Mouse (Mus musculus) MEL (cell line): ENCODE measurements at regions not wholly inside any gene's neighbourhood (a gene's known extent, or its start where the extent isn't known, plus 50 kb on each side); places are given as distances from the start of the nearest gene placed in this dataset.

Experiments
- DNase-seq: peaks from one replicate; pipeline ENCODE4 v3.0.0; 2011; ENCODE audit warnings: low read depth, low spot score
- H3K27ac ChIP-seq: 2 replicates; pipeline ENCODE4 v1.5.1; 2012; ENCODE audit warnings: low read depth, mild to moderate bottlenecking, control low read depth, low read length, moderate library complexity; ENCODE audit not compliant: control insufficient read depth
- H3K27me3 ChIP-seq, 2 experiments: fragments of 150-350 bp in 1 of 2; sonication (generic) in 1 of 2; 2 replicates each; pipeline ENCODE4 v1.6.1; 2012; ENCODE audit warnings: low read length in 2 of 2, mild to moderate bottlenecking in 2 of 2, improper control_type of control experiment in 1 of 2, moderate library complexity in 1 of 2; ENCODE audit not compliant: insufficient read depth in 2 of 2, control insufficient read depth in 1 of 2
- H3K36me3 ChIP-seq, 2 experiments: 2 replicates each; pipeline ENCODE4 v1.6.1; 2012 to 2014; ENCODE audit warnings: low read length in 2 of 2, improper control_type of control experiment in 1 of 2, inconsistent platforms in 1 of 2, mild to moderate bottlenecking in 1 of 2; ENCODE audit not compliant: insufficient read depth in 2 of 2, control insufficient read depth in 1 of 2
- H3K4me1 ChIP-seq, 2 experiments: fragments of 150-350 bp in 1 of 2; sonication (generic) in 1 of 2; 2 replicates each; pipeline ENCODE4 v1.6.1; 2012; ENCODE audit warnings: low read length in 2 of 2, improper control_type of control experiment in 1 of 2, mild to moderate bottlenecking in 1 of 2; ENCODE audit not compliant: insufficient read depth in 2 of 2, control insufficient read depth in 1 of 2
- H3K4me3 ChIP-seq, 2 experiments: fragments of 150-350 bp in 1 of 2; sonication (generic) in 1 of 2; 2 replicates each; pipeline ENCODE4 v1.5.1; 2012; ENCODE audit warnings: low read depth in 2 of 2, low read length in 2 of 2, mild to moderate bottlenecking in 2 of 2, moderate library complexity in 2 of 2, control low read depth in 1 of 2, improper control_type of control experiment in 1 of 2; ENCODE audit not compliant: control insufficient read depth in 1 of 2, insufficient read depth in 1 of 2
- H3K79me2 ChIP-seq: 2 replicates; pipeline ENCODE4 v1.6.1; 2012; ENCODE audit warnings: mild to moderate bottlenecking, low read length, moderate library complexity; ENCODE audit not compliant: control insufficient read depth, poor library complexity, insufficient read depth
- H3K9ac ChIP-seq: 2 replicates; pipeline ENCODE4 v1.6.1; 2012; ENCODE audit warnings: low read depth, mild to moderate bottlenecking, control low read depth, low read length, moderate library complexity; ENCODE audit not compliant: control insufficient read depth, poor library complexity, severe bottlenecking
- H3K9me3 ChIP-seq: fragments of 150-350 bp; sonication (generic); replicated peaks from 2 replicates; pipeline ENCODE4 v1.6.1; 2012; ENCODE audit warnings: mild to moderate bottlenecking, low read length, improper control_type of control experiment, moderate library complexity; ENCODE audit not compliant: insufficient read depth
- CHD1 ChIP-seq: IDR thresholded peaks from 2 replicates; pipeline ENCODE4 v1.6.1; 2012; ENCODE audit warnings: low read depth, mild to moderate bottlenecking, inconsistent platforms, low read length, improper control_type of control experiment
- CHD2 ChIP-seq: IDR thresholded peaks from 2 replicates; pipeline ENCODE4 v1.6.1; 2011; ENCODE audit warnings: low read length, improper control_type of control experiment
- CTCF ChIP-seq, 3 experiments: IDR thresholded peaks in 2 of 3; conservative IDR thresholded peaks in 1 of 3; 2 replicates each; pipeline ENCODE4 v1.5.1; 2011 to 2012; ENCODE audit warnings: low read length in 3 of 3, low read depth in 2 of 3, mild to moderate bottlenecking in 2 of 3, improper control_type of control experiment in 1 of 3, inconsistent platforms in 1 of 3, mixed read lengths in 1 of 3, moderate library complexity in 1 of 3; ENCODE audit not compliant: control insufficient read depth in 1 of 3, insufficient read depth in 1 of 3, poor library complexity in 1 of 3, severe bottlenecking in 1 of 3
- ETS1 ChIP-seq: IDR thresholded peaks from 2 replicates; pipeline ENCODE4 v1.6.1; 2012; ENCODE audit warnings: low read depth, mild to moderate bottlenecking, inconsistent platforms, low read length, improper control_type of control experiment, moderate library complexity
- GABPA ChIP-seq: IDR thresholded peaks from 2 replicates; pipeline ENCODE4 v1.6.1; 2012; ENCODE audit warnings: low read depth, mild to moderate bottlenecking, inconsistent platforms, low read length, improper control_type of control experiment, moderate library complexity
- GATA1 ChIP-seq: IDR thresholded peaks from 2 replicates; pipeline ENCODE4 v1.6.1; 2011; ENCODE audit warnings: low read depth, low read length, improper control_type of control experiment
- MAFK ChIP-seq: IDR thresholded peaks from 2 replicates; pipeline ENCODE4 v1.6.1; 2011; ENCODE audit warnings: low read depth, mild to moderate bottlenecking, low read length, improper control_type of control experiment, borderline replicate concordance
- MAX ChIP-seq: IDR thresholded peaks from 2 replicates; pipeline ENCODE4 v1.6.1; 2011; ENCODE audit warnings: low read length, improper control_type of control experiment
- MEF2A ChIP-seq: IDR thresholded peaks from 2 replicates; pipeline ENCODE4 v1.6.1; 2014; ENCODE audit warnings: low read depth, mild to moderate bottlenecking, inconsistent platforms, low read length, improper control_type of control experiment; ENCODE audit not compliant: poor library complexity, insufficient replicate concordance, severe bottlenecking; ENCODE audit errors: extremely low read depth
- MXI1 ChIP-seq: IDR thresholded peaks from 2 replicates; pipeline ENCODE4 v1.6.1; 2011; ENCODE audit warnings: mild to moderate bottlenecking, low read depth, low read length, improper control_type of control experiment
- MYC ChIP-seq: IDR thresholded peaks from 2 replicates; pipeline ENCODE4 v1.6.1; 2011; ENCODE audit warnings: low read depth, mild to moderate bottlenecking, low read length, improper control_type of control experiment, moderate library complexity
- NELFE ChIP-seq: IDR thresholded peaks from 2 replicates; pipeline ENCODE4 v1.6.1; 2011; ENCODE audit warnings: low read depth, low read length, improper control_type of control experiment
- NRF1 ChIP-seq: IDR thresholded peaks from 2 replicates; pipeline ENCODE4 v1.6.1; 2014; ENCODE audit warnings: low read depth, mild to moderate bottlenecking, inconsistent platforms, low read length, improper control_type of control experiment, moderate library complexity; ENCODE audit not compliant: poor library complexity, insufficient read depth, severe bottlenecking
- POLR2A ChIP-seq, 2 experiments: IDR thresholded peaks; 2 replicates each; pipeline ENCODE4 v1.6.1; 2011 to 2012; ENCODE audit warnings: low read length in 2 of 2, mild to moderate bottlenecking in 2 of 2, control low read depth in 1 of 2, improper control_type of control experiment in 1 of 2, low read depth in 1 of 2, moderate library complexity in 1 of 2; ENCODE audit not compliant: control insufficient read depth in 1 of 2, insufficient read depth in 1 of 2, poor library complexity in 1 of 2
- POLR2AphosphoS2 ChIP-seq: IDR thresholded peaks from 2 replicates; pipeline ENCODE4 v1.6.1; 2011; ENCODE audit warnings: low read length, improper control_type of control experiment
- SMC3 ChIP-seq: IDR thresholded peaks from 2 replicates; pipeline ENCODE4 v1.6.1; 2011; ENCODE audit warnings: low read depth, low read length, improper control_type of control experiment
- TAL1 ChIP-seq: IDR thresholded peaks from 2 replicates; pipeline ENCODE4 v1.6.1; 2012; ENCODE audit warnings: mild to moderate bottlenecking, inconsistent platforms, low read length, moderate library complexity, mixed read lengths
- TBP ChIP-seq: IDR thresholded peaks from 2 replicates; pipeline ENCODE4 v1.8.0; 2011; ENCODE audit warnings: low read depth, low read length, improper control_type of control experiment
- UBTF ChIP-seq: IDR thresholded peaks from 2 replicates; pipeline ENCODE4 v1.6.1; 2012; ENCODE audit warnings: low read depth, mild to moderate bottlenecking, inconsistent platforms, low read length, improper control_type of control experiment, moderate library complexity, borderline replicate concordance; ENCODE audit not compliant: insufficient read depth
- USF1 ChIP-seq: IDR thresholded peaks from 2 replicates; pipeline ENCODE4 v1.6.1; 2014; ENCODE audit warnings: low read depth, mild to moderate bottlenecking, inconsistent platforms, low read length, improper control_type of control experiment, moderate library complexity
- ZC3H11A ChIP-seq: IDR thresholded peaks from 2 replicates; pipeline ENCODE4 v1.6.1; 2012; ENCODE audit warnings: low read depth, mild to moderate bottlenecking, inconsistent platforms, low read length, improper control_type of control experiment
- ZNF384 ChIP-seq: IDR thresholded peaks from 2 replicates; pipeline ENCODE4 v1.6.1; 2012; ENCODE audit warnings: low read depth, mild to moderate bottlenecking, inconsistent platforms, low read length, improper control_type of control experiment

DNA sequence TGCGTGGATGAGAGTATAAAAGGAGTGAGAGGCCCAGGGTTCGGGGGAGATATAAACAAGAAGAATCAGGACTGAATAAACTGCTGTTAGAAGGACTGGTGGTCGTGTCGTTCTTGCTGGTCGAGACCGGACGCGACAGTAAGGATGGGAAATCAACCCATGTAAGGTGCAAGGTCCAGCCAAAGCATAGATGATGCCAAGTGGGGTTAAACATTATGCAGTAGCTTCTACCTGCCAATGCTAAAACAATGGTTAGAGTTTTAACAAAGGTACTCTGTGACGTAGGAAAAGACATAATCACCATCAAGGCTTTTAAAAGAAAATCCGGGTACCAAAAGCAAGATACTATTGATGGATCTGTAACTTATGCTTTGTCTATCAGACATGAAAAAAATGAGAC is 58.4 kb upstream of the Tmc1 start:
- no peaks in the 10 kb centered on the region for H3K9me3 ChIP-seq
- no peak overlapping the region for H3K9ac ChIP-seq
- TF ChIP-seq MAX (no peak), CTCF (IDR thresholded peaks at IDR 0.05 in 2 of 3, conservative IDR thresholded peaks at IDR 0.05 in 1 of 3; ENCODE audit: control insufficient read depth in 1 of 3, insufficient read depth in 1 of 3, low read depth in 2 of 3, low read length in 3 of 3, poor library complexity in 1 of 3, severe bottlenecking in 1 of 3) (no peak), MAFK (no peak), POLR2AphosphoS2 (no peak), TAL1 (no peak), TBP (no peak), SMC3 (no peak), NRF1 (no peak), ETS1 (no peak), USF1 (no peak), POLR2A (IDR thresholded peaks at IDR 0.05; ENCODE audit: control insufficient read depth in 1 of 2, insufficient read depth in 1 of 2, low read depth in 1 of 2, low read length in 2 of 2, poor library complexity in 1 of 2) (no peak), GABPA (no peak), MXI1 (no peak), MYC (no peak), CHD1 (no peak), UBTF (no peak), ZNF384 (no peak), ZC3H11A (no peak), MEF2A (no peak)
- peaks cover 0 to 4% of the 10 kb centered on the region in 2 experiments; a peak in 3 of 4 replicates for H3K27me3 ChIP-seq
- no peaks in the 10 kb centered on the region for H3K36me3 ChIP-seq
- H3K4me3 ChIP-seq: no peak overlapping the region
- H3K79me2 ChIP-seq: no peaks in the 10 kb centered on the region
- no peak for DNase-seq
- no peaks in the 10 kb centered on the region for H3K4me1 ChIP-seq
- no peak overlapping the region for H3K27ac ChIP-seq

DNA sequence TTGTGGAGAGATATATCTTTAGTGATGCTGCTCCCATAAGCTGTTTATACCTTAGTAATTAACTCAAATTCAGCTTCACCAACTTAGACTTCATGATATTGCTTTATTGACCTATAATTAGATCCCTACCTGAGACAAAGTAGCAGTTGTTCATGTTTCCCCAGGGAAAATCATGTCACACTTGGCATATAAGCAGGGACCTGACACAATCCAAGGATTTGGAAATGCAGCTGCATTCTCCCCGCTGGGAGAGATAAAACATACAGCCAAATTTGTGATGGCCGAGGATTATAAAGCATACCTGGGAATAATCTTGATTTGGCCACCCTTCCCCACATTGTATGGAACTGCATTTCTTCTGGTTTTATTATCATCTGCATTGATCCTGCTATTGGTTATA is 55.6 kb upstream of the Tmc1 start:
- Histone ChIP-seq H3K4me3 (no peak overlapping the region), H3K4me1 (no peaks in the 10 kb centered on the region), H3K79me2 (no peaks in the 10 kb centered on the region), H3K36me3 (no peaks in the 10 kb centered on the region), H3K9ac (no peak overlapping the region), H3K27ac (no peak overlapping the region), H3K27me3 (peaks cover 0 to 4% of the 10 kb centered on the region in 2 experiments; a peak in 3 of 4 replicates), H3K9me3 (no peaks in the 10 kb centered on the region)
- no peak for DNase-seq
- TF ChIP-seq NELFE (no peak), GATA1 (no peak), CHD2 (no peak)
- TF ChIP-seq, all 39 proteins: peak for 0
